Mouse (Mus musculus) liver, postnatal 0 days (tissue): ENCODE results near the gene Tymp.

Source experiments
- CTCF ChIP-seq: sonication (generic); IDR thresholded peaks from 2 replicates; pipeline ENCODE4 v1.5.1; 2016; ENCODE audit warnings: antibody characterized with exemption, low read depth
- EP300 ChIP-seq: IDR thresholded peaks from 2 replicates; pipeline ENCODE4 v1.6.1; 2016; ENCODE audit warnings: antibody characterized with exemption, low read depth, mild to moderate bottlenecking

- TF ChIP-seq CTCF (no peak), EP300 (no peak)
Observed at GRCm38 (mm10) chr15:89377362-89377761, 523 bp upstream of the Tymp start.
